Mouse (Mus musculus) Patski (cell line): ENCODE results near the gene Lrg1. TPM values are rescaled to one million over a fixed set of nuclear protein-coding genes. Genes with fewer than 3 reads are reported as not detected.
"Not testable (repeated sequence)": the region's sequence is repeated elsewhere in the genome, so short reads cannot be mapped to it uniquely, and the experiment has no call there.

ENCODE experiments used
- ATAC-seq: fragments of 100-300 bp; one replicate; pipeline ENCODE4 v1.8.0; 2021
- CTCF ChIA-PET: fragments of 350-600 bp; sonication (Branson Sonifier 250); formaldehyde crosslinking; loops from one replicate; lab custom pipeline; 2022; ENCODE audit warnings: inconsistent platforms; lab: Charles Lee
- POLR2A ChIA-PET: fragments of 350-600 bp; sonication (Branson Sonifier 250); formaldehyde crosslinking; loops from one replicate; lab custom pipeline; 2022; ENCODE audit warnings: antibody characterized with exemption, inconsistent platforms; lab: Charles Lee
- DNase-seq: peaks from one replicate; pipeline ENCODE4 v3.0.0-alpha.2; 2011; ENCODE audit warnings: low read depth, low spot score
- H3K27me3 ChIP-seq: fragments of 371-371 bp; one replicate; pipeline ENCODE4 v1.5.1; 2021
- CTCF ChIP-seq: fragments of 100-300 bp; IDR thresholded peaks from one replicate; pipeline ENCODE4 v1.5.1; 2021
- in situ Hi-C: fragments of 300-500 bp; cut with MboI; formaldehyde crosslinking; loops from 3 replicates; pipeline ENCODE4 v1.11.1; 2018; ENCODE audit warnings: low pct_unique_long_range_greater_than_20kb, mixed read lengths
- polyA plus RNA-seq: library from polyadenylated mRNA; unstranded; gene quantifications from one replicate; pipeline ENCODE4 v1.2.3, GENCODE M21; 2021

The Lrg1 gene
- polyA plus RNA-seq, 1 experiment from 2014 or later, result 0.08 TPM

- CTCF ChIA-PET, result interaction anchor here (1.0 to 1.7 kb wide), 5 partner anchors 11 to 245 kb away, joined by 3 to 5 read pairs (median 3); partner anchors contain the start of gene Sh3gl1
- DNase-seq (peak; percentile 99), ATAC-seq (peak; percentile 80)
- TF ChIP-seq CTCF, result no peak
- in situ Hi-C loops, result no loop called here
- H3K27me3 ChIP-seq, result no peaks in the 10 kb centered on the region
- POLR2A ChIA-PET, result interaction anchor here (1.0 kb wide), 1 partner anchor 70 kb away, joined by 3 read pairs; no protein-coding TSS in a partner anchor
Measured at GRCm38 (mm10) chr17:56078880-56079795, 42.7 kb downstream of the Lrg1 start, which contains the start of gene Hdgfl2. Gene Hdgfl2, plus strand, starts transcription at chr17:56079634.

- POLR2A ChIA-PET, result interaction anchor here (0.8 to 1.0 kb wide), 2 partner anchors 41 to 69 kb away, joined by 3 read pairs; no protein-coding TSS in a partner anchor
- ATAC-seq, DNase-seq: not testable (repeated sequence)
Measured at GRCm38 (mm10) chr17:56078361-56078760, 43.4 kb downstream of the Lrg1 start.

GRCm38 (mm10) chr17:56077523-56077922 lies 44.3 kb downstream of the Lrg1 start:
- no peaks in the 10 kb centered on the region for H3K27me3 ChIP-seq
- in situ Hi-C loops, result no loop called here
- POLR2A ChIA-PET, result interaction anchor here (0.8 kb wide), 1 partner anchor 40 kb away, joined by 3 read pairs; no protein-coding TSS in a partner anchor
- ATAC-seq (no peak), DNase-seq (no peak)
- CTCF ChIA-PET, result interaction anchor here (0.8 to 1.7 kb wide), 4 partner anchors 9 to 63 kb away, joined by 3 to 5 read pairs (median 4); partner anchors contain the start of gene Sh3gl1
- TF ChIP-seq CTCF, result no peak

More at GRCm38 (mm10) chr17:56078361-56078760, 43.4 kb downstream of the Lrg1 start:
- H3K27me3 ChIP-seq, in situ Hi-C loops: not testable (repeated sequence)
- CTCF ChIA-PET, result interaction anchor here (1.0 to 1.7 kb wide), 6 partner anchors 10 to 246 kb away, joined by 3 to 5 read pairs (median 4); partner anchors contain the start of gene Sh3gl1

GRCm38 (mm10) chr17:56074827-56075208 lies 47.0 kb downstream of the Lrg1 start, which contains the start of gene Ubxn6:
Gene Ubxn6, minus strand, starts transcription at chr17:56075028.
- ChIA-PET POLR2A (no interaction called here), CTCF (interaction anchor here (1.2 kb wide), 1 partner anchor 66 kb away, joined by 4 read pairs; no protein-coding TSS in a partner anchor)
- in situ Hi-C loops, result no loop called here
- H3K27me3 ChIP-seq, result no peaks in the 10 kb centered on the region
- DNase-seq (peak; percentile 67), ATAC-seq (peak; percentile 33)
- TF ChIP-seq CTCF, result no peak

GRCm38 (mm10) chr17:56074097-56074826 lies 47.5 kb downstream of the Lrg1 start:
- peak; percentile 42 for ATAC-seq
- no peak for TF ChIP-seq CTCF
- POLR2A ChIA-PET, result interaction anchor here (0.6 kb wide), 1 partner anchor 1145 kb away, joined by 3 read pairs; no protein-coding TSS in a partner anchor
- H3K27me3 ChIP-seq, result no peaks in the 10 kb centered on the region
- in situ Hi-C loops, result no loop called here
- DNase-seq, result no peak
- CTCF ChIA-PET, result interaction anchor here (1.2 kb wide), 1 partner anchor 66 kb away, joined by 4 read pairs; no protein-coding TSS in a partner anchor

- ATAC-seq (no peak), DNase-seq (no peak)
- no peaks in the 10 kb centered on the region for H3K27me3 ChIP-seq
- no peak for TF ChIP-seq CTCF
- in situ Hi-C loops, result no loop called here
- ChIA-PET POLR2A (no interaction called here), CTCF (interaction anchor here (1.8 kb wide), 1 partner anchor 12 kb away, joined by 8 read pairs; no protein-coding TSS in a partner anchor)
Measured at GRCm38 (mm10) chr17:56072243-56072642, 49.6 kb downstream of the Lrg1 start.

GRCm38 (mm10) chr17:56071126-56071525 lies 50.7 kb downstream of the Lrg1 start:
- ATAC-seq (no peak), DNase-seq (no peak)
- no peaks in the 10 kb centered on the region for H3K27me3 ChIP-seq
- CTCF ChIA-PET, result interaction anchor here (1.2 to 1.8 kb wide), 3 partner anchors 10 to 14 kb away, joined by 3 to 8 read pairs (median 3); no protein-coding TSS in a partner anchor
- no peak for TF ChIP-seq CTCF
- POLR2A ChIA-PET, result no interaction called here
- in situ Hi-C loops, result no loop called here

Other genes starting within 250 kb of the Lrg1 start
- 6.5 TPM for gene Zfp119a, start 243.1 kb downstream of the Lrg1 start, polyA plus RNA-seq
- gene Zfp959, start 229.9 kb downstream of the Lrg1 start, polyA plus RNA-seq, result 6.8 TPM
- 4.9 TPM for gene Zfp119b, start 172.5 kb downstream of the Lrg1 start, polyA plus RNA-seq
- gene Ebi3, start 169.4 kb downstream of the Lrg1 start, polyA plus RNA-seq, result not detected
- 15.0 TPM for gene Yju2, start 162.9 kb downstream of the Lrg1 start, polyA plus RNA-seq
- gene Shd, start 151.5 kb downstream of the Lrg1 start, polyA plus RNA-seq, result not detected
- 26.2 TPM for gene Fsd1, start 135.5 kb downstream of the Lrg1 start, polyA plus RNA-seq
- gene Stap2, start 116.4 kb downstream of the Lrg1 start, polyA plus RNA-seq, result 14.2 TPM
- 174 TPM for gene Mpnd, start 116.3 kb downstream of the Lrg1 start, polyA plus RNA-seq
- gene Sh3gl1, start 85.4 kb downstream of the Lrg1 start, polyA plus RNA-seq, result 85.2 TPM
- 18.0 TPM for gene Chaf1a, start 81.6 kb downstream of the Lrg1 start, polyA plus RNA-seq
- gene Ubxn6, start 47.0 kb downstream of the Lrg1 start, polyA plus RNA-seq, result 66.0 TPM
- gene Hdgfl2, start 42.4 kb downstream of the Lrg1 start, polyA plus RNA-seq, result 117 TPM
- 7.1 TPM for gene Plin4, start 12.2 kb downstream of the Lrg1 start, polyA plus RNA-seq
- 0.55 TPM for gene Plin5, start 4.4 kb downstream of the Lrg1 start, polyA plus RNA-seq
- 2.0 TPM for gene Sema6b, start 18.3 kb upstream of the Lrg1 start, polyA plus RNA-seq
- 2.0 TPM for gene Tnfaip8l1, start 40.5 kb upstream of the Lrg1 start, polyA plus RNA-seq
- 96.5 TPM for gene Mydgf, start 61.9 kb upstream of the Lrg1 start, polyA plus RNA-seq
- gene Dpp9, start 96.9 kb upstream of the Lrg1 start, polyA plus RNA-seq, result 58.5 TPM
- gene Fem1a, start 134.8 kb upstream of the Lrg1 start, polyA plus RNA-seq, result 17.2 TPM
- 23.9 TPM for gene Ticam1, start 154.8 kb upstream of the Lrg1 start, polyA plus RNA-seq
- gene Plin3, start 170.9 kb upstream of the Lrg1 start, polyA plus RNA-seq, result 82.5 TPM
- gene Arrdc5, start 178.3 kb upstream of the Lrg1 start, polyA plus RNA-seq, result not detected
- 44.3 TPM for gene Uhrf1, start 181.3 kb upstream of the Lrg1 start, polyA plus RNA-seq
- gene Kdm4b, start 204.1 kb upstream of the Lrg1 start, polyA plus RNA-seq, result 29.1 TPM